Mouse (Mus musculus) myocyte (in vitro differentiated cells): ENCODE data around the gene Ttc6. TPM values are rescaled to one million over a fixed set of nuclear protein-coding genes. Genes with fewer than 3 reads are reported as not detected.

Experiments
- H3K27me3 ChIP-seq: one replicate; pipeline ENCODE4 v1.6.1; 2011; ENCODE audit not compliant: control insufficient read depth, insufficient read depth, insufficient read length
- H3K36me3 ChIP-seq: one replicate; pipeline ENCODE4 v1.6.1; 2011; ENCODE audit not compliant: control insufficient read depth, insufficient read depth
- H3K4me2 ChIP-seq: one replicate; pipeline ENCODE4 v1.6.1; 2011; ENCODE audit warnings: low read depth, control low read depth
- H3K4me3 ChIP-seq: one replicate; pipeline ENCODE4 v1.5.1; 2011; ENCODE audit warnings: mild to moderate bottlenecking, control low read depth, moderate library complexity
- H3K79me2 ChIP-seq: one replicate; pipeline ENCODE4 v1.6.1; 2011; ENCODE audit not compliant: control insufficient read depth, insufficient read depth
- H3ac ChIP-seq: one replicate; pipeline ENCODE4 v1.6.1; 2011; ENCODE audit not compliant: control insufficient read depth, insufficient read length
- CEBPB ChIP-seq: IDR thresholded peaks from 2 replicates; pipeline ENCODE4 v1.6.1; 2011; ENCODE audit warnings: mild to moderate bottlenecking, moderate library complexity; ENCODE audit not compliant: poor library complexity, insufficient read depth, severe bottlenecking
- E2F4 ChIP-seq: IDR thresholded peaks from one replicate; pipeline ENCODE4 v1.6.1; 2011; ENCODE audit warnings: mild to moderate bottlenecking, control low read depth, moderate library complexity; ENCODE audit not compliant: insufficient read depth
- MAX ChIP-seq: IDR thresholded peaks from one replicate; pipeline ENCODE4 v1.6.1; 2011; ENCODE audit warnings: low read depth, mild to moderate bottlenecking, control low read depth
- MYOD1 ChIP-seq, 3 experiments: IDR thresholded peaks; one replicate each; pipeline ENCODE4 v1.6.1; 2011; ENCODE audit warnings: control low read depth in 2 of 3, low read depth in 2 of 3, mild to moderate bottlenecking in 2 of 3, moderate library complexity in 1 of 3; ENCODE audit not compliant: insufficient read length in 2 of 3, control insufficient read depth in 1 of 3
- MYOG ChIP-seq, 3 experiments: IDR thresholded peaks; one replicate each; pipeline ENCODE4 v1.6.1; 2011; ENCODE audit warnings: control low read depth in 2 of 3, low read depth in 2 of 3, mild to moderate bottlenecking in 2 of 3; ENCODE audit not compliant: insufficient read length in 2 of 3, control insufficient read depth in 1 of 3, insufficient read depth in 1 of 3
- POLR2A ChIP-seq: IDR thresholded peaks from one replicate; pipeline ENCODE4 v1.6.1; 2011; ENCODE audit warnings: low read depth, mild to moderate bottlenecking, control low read depth, moderate library complexity; ENCODE audit not compliant: insufficient read length
- POLR2AphosphoS2 ChIP-seq: IDR thresholded peaks from one replicate; pipeline ENCODE4 v1.6.1; 2011; ENCODE audit warnings: low read depth, control low read depth; ENCODE audit not compliant: insufficient read length
- REST ChIP-seq: IDR thresholded peaks from one replicate; pipeline ENCODE4 v1.6.1; 2011; ENCODE audit warnings: mild to moderate bottlenecking, control low read depth, moderate library complexity; ENCODE audit not compliant: insufficient read depth, insufficient read length
- SRF ChIP-seq: IDR thresholded peaks from one replicate; pipeline ENCODE4 v1.6.1; 2011; ENCODE audit warnings: low read depth; ENCODE audit not compliant: control insufficient read depth, insufficient read length
- TCF12 ChIP-seq: IDR thresholded peaks from one replicate; pipeline ENCODE4 v1.6.1; 2011; ENCODE audit warnings: mild to moderate bottlenecking, control low read depth; ENCODE audit not compliant: poor library complexity, insufficient read depth, severe bottlenecking
- TCF3 ChIP-seq: IDR thresholded peaks from one replicate; pipeline ENCODE4 v1.6.1; 2011; ENCODE audit warnings: low read depth, control low read depth; ENCODE audit not compliant: insufficient read length
- USF1 ChIP-seq: IDR thresholded peaks from one replicate; pipeline ENCODE4 v1.6.1; 2011; ENCODE audit warnings: low read depth, mild to moderate bottlenecking, control low read depth, moderate library complexity
- polyA plus RNA-seq: library from polyadenylated mRNA; unstranded; fragments of >200 nt; fragmentation: generic; extraction: Trizol; gene quantifications from one replicate; pipeline ENCODE4 v1.2.1, GENCODE M21; 2012; ENCODE audit warnings: missing spikeins

Ttc6 gene
- polyA plus RNA-seq, 1 experiment: not detected

GRCm38 (mm10) chr12:57548981-57549666 is 14.8 kb upstream of the Ttc6 start:
- H3K27me3 ChIP-seq: no peaks in the 10 kb centered on the region
- no peak overlapping the region for H3ac ChIP-seq
- H3K4me3 ChIP-seq: no peak overlapping the region
- no peaks in the 10 kb centered on the region for H3K79me2 ChIP-seq
- TF ChIP-seq TCF12: no peak
- no peaks in the 10 kb centered on the region for H3K36me3 ChIP-seq
- H3K4me2 ChIP-seq: no peak overlapping the region

- Histone ChIP-seq H3K79me2 (no peaks in the 10 kb centered on the region), H3ac (no peak overlapping the region), H3K4me3 (no peak overlapping the region), H3K36me3 (no peaks in the 10 kb centered on the region), H3K4me2 (no peak overlapping the region), H3K27me3 (no peaks in the 10 kb centered on the region)
- TF ChIP-seq CEBPB (no peak), MAX (no peak), MYOG (IDR thresholded peaks at IDR 0.05; ENCODE audit: control insufficient read depth in 1 of 3, insufficient read depth in 1 of 3, insufficient read length in 2 of 3, low read depth in 2 of 3) (no peak), SRF (no peak), E2F4 (no peak), TCF12 (no peak)
These were observed 14.2 kb upstream of the Ttc6 start for GRCm38 (mm10) chr12:57549667-57550160.

GRCm38 (mm10) chr12:57550181-57550808 is 13.6 kb upstream of the Ttc6 start:
- H3ac ChIP-seq: no peak overlapping the region
- no peaks in the 10 kb centered on the region for H3K27me3 ChIP-seq
- H3K79me2 ChIP-seq: no peaks in the 10 kb centered on the region
- no peaks in the 10 kb centered on the region for H3K36me3 ChIP-seq
- no peak overlapping the region for H3K4me3 ChIP-seq
- H3K4me2 ChIP-seq: no peak overlapping the region
- TF ChIP-seq E2F4: no peak
- TF ChIP-seq TCF3: no peak
- no peak for TF ChIP-seq MYOG (IDR thresholded peaks at IDR 0.05; ENCODE audit: control insufficient read depth in 1 of 3, insufficient read depth in 1 of 3, insufficient read length in 2 of 3, low read depth in 2 of 3)

DNA sequence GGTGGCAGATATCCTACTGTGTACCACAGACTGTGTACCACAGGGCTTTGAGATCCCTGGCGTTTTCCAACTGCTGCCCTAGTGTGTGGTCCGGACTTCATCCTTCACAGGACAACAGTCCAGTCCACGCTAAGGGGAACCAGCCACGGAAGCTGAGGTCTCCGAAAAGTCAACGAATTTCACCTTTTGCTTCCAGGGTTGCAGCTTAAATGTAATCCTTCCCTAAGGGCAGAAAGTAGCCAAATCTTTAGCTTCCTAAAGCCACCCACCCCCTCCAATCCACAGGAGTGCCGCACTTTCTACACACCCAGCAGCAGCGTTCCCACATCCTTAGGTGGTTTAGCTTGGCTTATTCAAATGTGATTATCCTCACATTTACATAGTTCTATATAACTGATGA is 13.0 kb upstream of the Ttc6 start:
- H3K79me2 ChIP-seq: no peaks in the 10 kb centered on the region
- H3K4me2 ChIP-seq: no peak overlapping the region
- no peaks in the 10 kb centered on the region for H3K27me3 ChIP-seq
- H3K36me3 ChIP-seq: no peaks in the 10 kb centered on the region
- H3ac ChIP-seq: no peak overlapping the region
- TF ChIP-seq REST: no peak
- no peak for TF ChIP-seq SRF
- TF ChIP-seq MYOD1 (IDR thresholded peaks at IDR 0.05; ENCODE audit: control insufficient read depth in 1 of 3, insufficient read length in 2 of 3, low read depth in 2 of 3): no peak
- no peak for TF ChIP-seq USF1
- TF ChIP-seq CEBPB: no peak
- TF ChIP-seq POLR2A: no peak
- no peak for TF ChIP-seq MYOG (IDR thresholded peaks at IDR 0.05; ENCODE audit: control insufficient read depth in 1 of 3, insufficient read depth in 1 of 3, insufficient read length in 2 of 3, low read depth in 2 of 3)
- TF ChIP-seq MAX: no peak
- TF ChIP-seq TCF3: no peak
- no peak for TF ChIP-seq POLR2AphosphoS2
- TF ChIP-seq TCF12: no peak
- H3K4me3 ChIP-seq: no peak overlapping the region

DNA sequence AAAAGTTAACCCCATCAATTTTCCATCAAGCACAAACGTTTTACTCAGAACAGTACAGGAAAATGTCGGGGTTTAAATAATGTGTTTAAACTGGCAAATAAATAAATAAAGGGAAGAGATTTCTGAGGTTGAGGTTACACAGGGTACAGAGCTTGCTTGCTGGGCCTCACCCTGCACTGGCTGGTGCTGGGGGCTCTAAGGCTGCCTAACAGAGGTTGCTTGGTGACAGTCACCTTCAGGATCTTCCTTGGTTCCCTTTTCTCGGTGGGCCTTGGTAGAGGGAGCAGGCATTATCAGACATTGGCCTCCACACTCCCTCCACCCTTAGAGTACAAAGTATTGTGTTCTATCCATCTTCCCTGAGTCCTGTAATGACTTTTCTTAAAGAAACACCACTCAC is 11.6 kb upstream of the Ttc6 start:
- no peak overlapping the region for H3ac ChIP-seq
- H3K79me2 ChIP-seq: no peaks in the 10 kb centered on the region
- H3K36me3 ChIP-seq: no peaks in the 10 kb centered on the region
- no peak overlapping the region for H3K4me2 ChIP-seq
- H3K4me3 ChIP-seq: no peak overlapping the region
- no peaks in the 10 kb centered on the region for H3K27me3 ChIP-seq
- TF ChIP-seq POLR2A (no peak), SRF (no peak), MYOG (IDR thresholded peaks at IDR 0.05; ENCODE audit: control insufficient read depth in 1 of 3, insufficient read depth in 1 of 3, insufficient read length in 2 of 3, low read depth in 2 of 3) (no peak), E2F4 (no peak), USF1 (no peak), POLR2AphosphoS2 (no peak), TCF12 (no peak), MAX (no peak), TCF3 (no peak), MYOD1 (IDR thresholded peaks at IDR 0.05; ENCODE audit: control insufficient read depth in 1 of 3, insufficient read length in 2 of 3, low read depth in 2 of 3) (no peak), CEBPB (no peak), REST (no peak)
